Mouse (Mus musculus): ENCODE data around the gene Dusp27. TPM values are rescaled to one million over a fixed set of nuclear protein-coding genes. Genes with fewer than 3 reads are reported as not detected.
A peak's percentile ranks its signal among the peaks of the same experiment; 100 is the strongest.

Dusp27 gene
- total RNA-seq, 2 experiments from 2014 or later = 0.62 to 0.85 TPM

DNA sequence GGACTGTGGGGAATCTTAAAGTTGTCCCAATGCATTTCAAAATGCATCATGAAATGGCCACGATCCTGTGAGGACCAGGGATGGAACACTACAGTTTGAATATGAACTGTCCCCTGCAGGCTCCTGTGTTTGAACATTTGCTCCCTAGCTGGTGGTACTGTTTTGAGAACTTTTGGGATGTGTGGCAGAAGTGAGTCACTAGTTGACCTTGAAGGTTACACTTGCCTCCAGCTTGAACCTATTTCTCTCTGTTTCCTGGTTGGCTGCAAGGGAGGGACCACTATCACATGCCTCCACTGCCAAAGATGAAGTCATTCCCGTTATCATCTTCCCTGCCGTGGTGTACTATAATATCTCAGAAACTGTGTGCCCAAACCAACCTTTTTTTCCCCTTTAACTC is 12.7 kb downstream of the Dusp27 start:
- DNase-seq = no peak
- intact Hi-C loops (cut with DNase I) = no loop called here

DNA sequence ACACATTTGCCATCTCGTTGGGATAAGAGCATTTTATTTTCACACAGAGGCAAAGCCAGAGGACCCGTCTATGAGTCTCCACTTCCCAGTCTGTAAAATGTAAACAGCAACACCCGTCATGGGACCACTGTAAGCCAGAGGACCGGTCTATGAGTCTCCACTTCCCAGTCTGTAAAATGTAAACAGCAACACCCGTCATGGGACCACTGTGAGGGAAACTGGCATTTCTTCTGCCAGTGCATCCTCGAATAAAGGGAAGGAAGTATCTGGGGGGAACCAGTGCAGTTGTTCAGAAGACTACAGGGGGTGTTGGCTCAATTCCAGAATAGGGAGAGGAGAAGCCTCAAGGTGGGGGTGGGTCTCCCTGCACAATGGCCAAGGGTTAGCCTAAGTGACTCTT is 22.3 kb downstream of the Dusp27 start:
- intact Hi-C loops (cut with DNase I) = no loop called here
- no peak for DNase-seq

DNA sequence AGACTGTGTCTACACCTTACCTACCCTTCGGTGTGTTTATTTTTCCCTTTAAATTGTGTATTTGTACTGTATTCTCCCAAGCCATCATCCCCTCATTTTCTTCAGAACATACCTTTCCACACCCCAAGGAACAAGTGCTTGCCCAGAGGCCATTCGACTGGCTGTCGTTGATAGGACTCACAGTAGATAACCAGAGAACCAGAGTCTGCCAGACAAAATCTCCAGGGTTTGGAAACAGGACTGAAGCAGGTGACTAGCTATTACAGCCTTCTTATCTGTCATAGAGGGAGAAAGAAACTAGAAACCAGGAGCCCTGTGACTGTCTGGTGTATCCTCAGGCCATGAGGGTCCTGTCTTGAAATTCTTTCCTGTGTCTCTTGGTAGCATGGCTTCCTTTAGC is 22.9 kb downstream of the Dusp27 start:
- DNase-seq = no peak
- intact Hi-C loops (cut with DNase I) = no loop called here

DNA sequence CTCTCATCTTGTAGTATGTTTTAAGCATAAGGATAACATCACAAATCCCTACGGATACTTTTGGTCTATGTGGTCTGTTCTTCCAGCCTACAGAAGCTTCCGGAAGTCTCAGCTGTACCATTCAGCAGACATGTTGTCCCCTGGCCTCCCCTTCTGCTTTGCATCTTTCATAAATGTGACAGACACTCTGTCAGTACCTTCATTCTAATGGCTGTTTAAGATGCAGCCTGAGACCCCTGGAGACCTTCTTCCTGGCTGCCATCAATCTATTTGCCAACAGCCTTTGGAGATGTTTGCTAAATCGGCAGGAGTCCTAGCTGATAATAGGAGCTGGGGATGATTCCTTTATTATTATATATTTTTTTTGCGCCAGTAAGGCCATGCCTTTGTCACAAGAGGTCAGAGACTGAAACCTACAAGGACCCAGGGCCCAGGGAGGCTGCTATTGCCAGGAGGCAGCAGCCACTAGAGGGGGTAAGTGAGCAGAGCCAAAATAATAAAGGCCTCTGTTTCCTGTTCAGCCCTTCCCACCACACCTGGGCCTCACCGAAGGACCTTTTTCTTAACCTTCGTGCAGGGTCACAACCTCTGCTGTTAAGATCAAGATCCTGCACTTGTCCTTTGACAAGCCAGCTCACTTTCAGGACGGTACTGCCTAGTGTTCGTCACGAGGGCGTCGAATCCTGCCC is 24.7 kb downstream of the Dusp27 start:
- intact Hi-C loops (cut with DNase I) = no loop called here

DNA sequence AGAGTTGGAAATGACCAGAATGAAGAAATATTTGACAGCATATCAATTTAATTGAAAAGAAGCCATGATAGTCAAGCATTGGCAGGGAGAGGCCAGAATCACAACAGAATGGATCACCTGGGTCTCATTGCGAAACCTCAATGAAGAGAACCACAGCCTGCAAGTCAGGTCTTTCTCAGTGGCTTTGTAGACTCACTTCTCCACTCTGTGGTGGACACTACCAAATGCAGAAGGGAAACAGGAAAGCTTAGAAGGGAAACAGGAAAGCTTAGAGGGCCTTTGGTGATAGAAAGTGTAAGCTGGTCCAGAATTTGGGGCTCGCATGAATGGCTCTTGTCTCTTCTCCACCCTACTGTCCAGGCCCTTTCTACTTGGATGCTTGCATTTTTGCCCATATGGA is 29.6 kb downstream of the Dusp27 start:
- DNase-seq = no peak
- intact Hi-C loops (cut with DNase I) = no loop called here

More for the DNA sequence above, 24.7 kb downstream of the Dusp27 start:
- DNase-seq = no peak

DNA sequence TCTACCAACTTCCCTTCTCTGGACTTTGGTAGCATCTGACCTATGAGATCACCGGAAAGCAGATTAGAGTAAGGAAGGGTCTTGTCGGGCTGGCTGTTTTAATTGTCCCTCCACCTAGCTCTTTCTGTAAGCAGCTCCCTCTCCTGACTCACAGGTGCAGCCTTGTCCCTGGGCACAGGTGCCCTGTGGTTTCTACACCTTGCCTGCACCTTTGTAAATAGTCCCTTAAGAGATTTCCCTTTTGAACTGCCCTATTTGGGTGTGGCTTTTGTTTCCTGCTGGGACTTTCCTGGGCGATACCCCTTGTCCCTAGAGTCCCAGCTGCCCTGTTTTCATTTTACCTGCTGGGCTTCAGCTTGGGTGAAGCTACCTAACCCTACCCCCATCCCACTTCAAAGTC is 33.3 kb downstream of the Dusp27 start:
- no peak for DNase-seq
- intact Hi-C loops (cut with DNase I) = no loop called here

DNA sequence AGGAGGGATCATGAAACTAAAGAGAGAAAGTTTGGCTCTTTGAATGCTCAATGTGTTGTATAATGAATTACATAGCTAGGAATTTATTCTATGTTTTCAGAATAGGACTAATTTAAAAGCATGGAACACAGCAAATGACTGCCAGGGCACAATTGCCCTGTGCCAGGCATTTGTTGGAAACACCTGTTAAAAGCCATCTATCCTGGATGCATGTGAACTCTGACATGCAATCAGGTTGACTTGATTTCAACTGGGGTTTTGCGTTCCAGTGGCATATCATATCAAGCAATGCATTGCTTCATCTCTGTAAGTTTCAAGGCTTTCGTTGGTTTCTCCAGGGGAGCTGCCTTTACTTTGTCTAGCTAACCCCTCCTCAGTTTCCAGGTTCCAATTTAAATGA is 37.4 kb downstream of the Dusp27 start:
- intact Hi-C loops (cut with DNase I) = no loop called here
- no peak for DNase-seq

DNA sequence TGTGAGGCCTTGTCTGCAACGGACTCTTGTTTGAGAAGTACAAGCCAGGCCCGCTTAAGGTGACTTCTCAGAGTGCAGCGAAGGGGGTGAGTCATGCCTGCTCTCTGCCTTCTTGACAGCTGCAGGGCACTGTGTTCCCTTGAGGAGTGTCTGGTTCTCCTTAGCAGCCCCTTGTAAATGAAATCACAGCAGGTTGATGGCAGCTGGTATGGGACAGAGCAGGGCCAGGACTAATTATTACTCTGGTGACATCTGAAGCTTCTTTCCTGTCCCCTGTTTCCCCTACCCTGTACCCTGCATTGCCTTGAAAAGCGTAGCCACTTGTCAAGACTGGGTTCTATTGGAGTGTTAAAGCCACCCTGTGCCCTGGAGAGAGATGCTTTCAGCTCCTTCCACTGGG is 38.0 kb downstream of the Dusp27 start:
- intact Hi-C loops (cut with DNase I) = no loop called here

DNA sequence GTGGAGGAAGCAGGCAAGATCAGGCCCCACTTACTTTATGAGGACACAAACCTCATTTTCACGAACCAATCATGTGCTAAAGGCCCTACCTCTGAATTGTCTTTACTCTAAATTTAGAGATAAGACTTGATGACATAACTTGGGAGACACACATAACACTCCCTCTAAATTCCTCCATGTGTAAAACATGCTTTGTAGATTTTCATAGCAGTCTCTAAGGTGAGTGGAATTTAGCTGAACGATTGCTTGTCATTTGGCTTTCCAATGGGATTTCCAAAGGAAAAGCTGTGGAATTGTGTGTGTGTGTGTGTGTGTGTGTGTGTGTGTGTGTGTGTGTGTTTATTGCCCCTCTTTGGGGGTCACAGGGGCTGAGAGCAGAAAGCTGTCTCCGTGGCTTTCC is 38.4 kb downstream of the Dusp27 start:
- intact Hi-C loops (cut with DNase I) = no loop called here
- DNase-seq = no peak

More for the DNA sequence above, 38.0 kb downstream of the Dusp27 start:
- DNase-seq = no peak

DNA sequence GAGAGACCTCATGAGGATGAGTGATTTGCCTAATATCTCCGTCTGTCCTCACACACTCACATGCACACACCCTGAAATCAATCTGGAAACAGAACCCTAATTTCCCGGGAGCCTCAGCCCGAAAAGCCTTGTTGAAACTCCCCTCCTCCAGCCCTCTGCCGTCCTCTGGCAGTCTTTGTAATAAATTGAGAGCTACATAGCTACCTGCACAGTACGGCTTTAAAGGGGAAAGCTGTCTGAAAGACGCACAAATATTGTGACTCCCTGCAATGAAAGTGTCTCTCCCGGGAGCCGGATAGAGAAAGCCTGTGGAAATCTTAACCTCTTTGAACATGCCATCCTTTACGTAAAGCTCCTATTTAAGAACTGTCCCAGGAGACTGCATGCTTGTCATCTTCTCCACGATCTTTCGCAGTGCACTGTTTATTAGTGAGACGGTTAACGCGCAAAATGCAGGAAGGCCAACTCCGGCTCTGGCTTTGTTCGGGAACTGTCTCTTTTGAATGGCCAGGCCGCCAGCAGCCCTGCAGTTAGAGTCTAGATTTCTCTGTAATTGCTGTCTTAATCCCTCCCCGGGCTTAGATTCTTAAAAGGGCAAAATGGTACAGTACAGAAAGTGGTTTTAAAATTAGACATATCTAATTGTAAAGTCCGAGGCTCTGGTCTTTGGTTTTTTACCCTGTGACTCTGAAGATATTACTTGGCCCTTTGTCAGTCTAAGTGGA is 39.1 kb downstream of the Dusp27 start:
- no peak for DNase-seq
- intact Hi-C loops (cut with DNase I) = no loop called here

DNA sequence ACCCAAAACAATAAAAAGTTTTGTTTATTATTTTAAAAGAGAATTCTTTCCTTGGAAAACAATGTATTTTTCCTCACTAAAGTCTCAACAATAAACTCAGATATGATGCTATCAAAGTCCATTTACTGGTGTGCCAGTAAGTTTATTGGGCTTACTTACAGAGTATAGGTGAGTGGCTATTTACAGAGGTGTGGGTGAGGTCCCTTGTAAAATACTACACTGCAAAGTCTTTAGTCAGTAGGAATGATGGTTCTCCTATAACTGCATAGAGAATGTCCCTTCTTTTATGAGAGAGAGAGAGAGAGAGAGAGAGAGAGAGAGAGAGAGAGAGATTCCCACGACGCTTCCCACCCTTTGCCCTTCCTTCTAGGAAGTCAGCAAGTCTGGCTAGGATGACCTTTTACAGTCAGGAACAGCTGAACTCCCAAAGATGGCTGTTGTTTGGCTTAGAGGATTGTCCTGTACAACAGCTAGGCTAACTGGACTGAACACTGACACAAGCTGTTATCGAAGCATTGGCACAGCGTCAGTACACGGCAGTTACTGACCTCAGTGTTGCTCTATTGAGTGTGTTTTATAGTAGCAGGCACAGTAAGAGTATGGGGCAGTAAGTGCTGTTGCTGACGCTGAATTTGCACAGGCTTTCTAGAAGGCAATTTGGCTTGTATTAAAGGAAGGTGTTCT is 50.5 kb downstream of the Dusp27 start:
- no peak for DNase-seq
- intact Hi-C loops (cut with DNase I) = no loop called here

DNA sequence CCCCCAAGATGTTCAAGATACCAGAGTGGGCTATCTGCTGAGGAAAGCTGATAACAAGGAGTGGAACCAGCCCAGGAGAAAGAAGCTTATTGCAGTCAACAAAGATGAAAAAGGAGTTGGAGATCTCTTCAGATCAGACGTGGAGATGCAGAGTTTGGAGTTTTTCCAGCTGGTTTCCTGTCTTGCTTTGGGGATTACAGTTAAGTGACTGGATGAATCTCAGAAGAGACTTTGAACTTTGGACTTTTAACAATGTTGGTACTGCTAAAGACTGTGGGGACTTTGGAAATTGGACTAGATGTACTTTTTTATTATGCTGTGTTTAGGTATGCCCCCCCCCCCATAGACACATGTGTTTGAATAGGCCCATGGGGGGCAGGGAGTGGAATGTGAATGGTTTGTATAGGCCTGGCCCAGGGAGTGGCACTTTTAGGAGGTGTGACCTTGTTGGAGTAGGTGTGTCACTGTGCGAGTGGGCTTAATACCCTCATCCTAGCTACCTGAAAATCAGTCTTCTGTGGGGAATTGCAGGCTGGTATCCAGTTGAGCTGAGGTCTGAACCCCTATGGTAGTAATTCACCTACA is 59.8 kb downstream of the Dusp27 start:
- intact Hi-C loops (cut with DNase I) = no loop called here
- no peak for DNase-seq

DNA sequence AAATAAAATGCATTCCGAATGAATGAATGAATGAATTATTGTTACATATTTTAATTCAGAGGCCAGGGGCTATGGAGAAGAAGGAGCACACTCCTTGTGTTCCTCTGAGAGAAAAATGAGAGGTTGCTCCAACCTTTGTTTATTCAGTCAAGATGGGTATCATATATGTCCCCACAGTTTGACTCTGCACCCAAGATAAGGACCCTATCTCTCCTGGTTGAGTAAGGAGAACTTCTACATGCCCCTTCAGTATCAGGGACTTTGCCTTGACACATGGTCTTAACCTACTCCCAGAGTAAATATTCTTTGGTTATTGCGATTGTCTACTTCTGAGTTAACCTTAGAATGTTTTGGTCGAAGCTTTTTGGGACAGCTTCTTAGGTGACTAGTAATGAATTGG is 63.9 kb downstream of the Dusp27 start:
- intact Hi-C loops (cut with DNase I) = no loop called here
- DNase-seq = no peak

DNA sequence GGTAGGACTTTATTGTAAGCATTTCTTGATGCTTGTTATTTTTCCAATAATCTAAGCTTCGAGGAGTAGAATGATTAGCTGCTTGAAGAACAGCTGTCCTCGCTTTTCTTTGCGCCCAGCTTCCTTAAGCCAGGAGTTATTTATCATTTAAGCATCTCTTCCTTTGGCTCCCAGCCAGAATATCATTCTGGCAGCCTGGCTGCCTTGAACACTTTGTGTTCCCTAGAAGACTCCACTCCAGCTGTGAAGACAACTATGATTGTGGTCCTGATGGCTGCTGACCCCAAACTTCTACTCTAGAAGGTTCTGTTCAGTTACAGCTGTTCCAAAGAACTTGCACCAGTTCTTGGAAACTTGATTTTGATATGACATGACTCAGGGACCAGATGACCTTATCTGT is 66.2 kb downstream of the Dusp27 start:
- intact Hi-C loops (cut with DNase I) = no loop called here
- DNase-seq = no peak

DNA sequence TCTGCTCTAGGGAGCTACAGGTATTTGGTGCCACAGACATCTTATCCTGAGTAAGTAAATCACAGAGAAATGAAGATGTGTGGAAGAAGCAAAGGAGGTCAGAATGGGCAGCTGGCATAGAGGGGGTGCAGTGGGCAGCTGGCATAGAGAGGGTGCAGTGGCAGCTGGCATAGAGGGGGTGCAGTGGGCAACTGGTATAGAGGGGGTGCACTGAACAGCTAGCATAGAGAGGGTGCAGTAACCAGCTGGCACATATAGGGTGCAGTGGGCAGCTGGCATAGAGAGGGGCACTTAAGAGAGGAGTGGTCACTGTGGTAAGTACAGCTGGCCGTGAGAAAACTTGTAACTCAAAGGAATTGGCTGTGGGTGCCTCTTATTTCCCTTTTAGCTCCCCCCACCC is 67.3 kb downstream of the Dusp27 start:
- no peak for DNase-seq
- intact Hi-C loops (cut with DNase I) = no loop called here

DNA sequence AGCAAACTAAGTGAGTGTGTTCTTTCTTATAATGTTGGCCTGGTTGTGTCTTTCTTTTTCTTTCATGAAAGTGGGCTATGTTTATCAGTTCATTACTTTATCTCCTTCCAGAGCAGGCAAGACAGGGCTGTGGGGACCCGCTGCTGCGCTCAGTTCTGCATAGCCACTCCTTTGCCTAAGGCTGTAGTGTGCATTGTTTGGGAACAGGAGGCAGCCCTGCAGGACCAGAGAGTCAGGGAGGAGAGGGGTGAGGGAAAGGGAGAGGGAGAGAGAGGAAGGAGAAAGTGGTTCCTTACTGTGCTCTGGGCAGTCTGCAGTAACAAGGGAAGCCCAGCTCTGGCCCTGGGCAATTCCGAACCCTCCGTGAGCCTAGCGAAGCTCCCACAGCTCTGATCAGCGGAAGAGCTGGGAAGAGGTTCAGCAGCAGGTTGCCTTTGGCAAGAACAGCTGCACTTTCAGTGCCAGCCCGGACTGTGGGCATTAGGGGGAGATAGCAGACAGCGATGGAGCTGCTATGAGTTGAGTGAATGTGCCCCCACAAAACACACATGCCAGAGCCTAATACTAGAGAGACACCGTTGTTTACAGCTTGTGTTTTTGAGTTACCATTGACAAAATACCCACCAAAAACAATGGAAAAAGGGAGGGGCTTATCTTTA is 71.5 kb downstream of the Dusp27 start:
- DNase-seq = peak; percentile 40
- intact Hi-C loops (cut with DNase I) = no loop called here

DNA sequence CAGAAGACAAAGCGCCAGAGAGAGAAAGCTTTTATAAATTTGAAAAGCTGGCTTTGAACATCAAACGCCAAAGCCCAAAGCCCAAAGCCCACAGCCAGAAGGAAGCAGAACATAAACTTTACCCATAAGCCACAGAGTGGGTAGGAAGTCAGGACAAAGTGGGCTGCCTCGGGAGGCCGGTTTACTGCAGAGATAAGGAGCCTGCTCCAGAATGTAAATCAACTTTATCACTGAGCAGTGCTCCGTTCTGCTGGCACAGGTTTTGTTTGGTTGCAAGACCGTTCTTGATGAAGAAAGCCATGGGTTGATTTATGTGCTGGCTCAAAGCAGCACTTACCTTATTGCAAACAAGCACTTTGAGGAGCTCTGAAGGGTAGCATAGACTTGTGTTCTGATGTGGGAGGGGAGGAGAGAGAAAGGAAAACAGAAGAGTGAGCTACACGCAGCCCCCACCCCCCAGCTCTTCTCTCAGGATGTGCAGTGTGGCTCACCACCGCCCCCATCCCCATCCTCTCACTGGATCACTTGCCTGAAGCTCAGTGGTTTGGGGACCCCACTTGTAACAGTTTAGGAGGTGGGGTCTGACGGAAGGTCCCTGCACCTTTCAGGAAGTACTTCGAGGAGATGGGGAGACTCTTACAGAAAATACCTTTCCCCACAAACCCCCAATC is 74.3 kb downstream of the Dusp27 start:
- no peak for DNase-seq
- intact Hi-C loops (cut with DNase I) = no loop called here

DNA sequence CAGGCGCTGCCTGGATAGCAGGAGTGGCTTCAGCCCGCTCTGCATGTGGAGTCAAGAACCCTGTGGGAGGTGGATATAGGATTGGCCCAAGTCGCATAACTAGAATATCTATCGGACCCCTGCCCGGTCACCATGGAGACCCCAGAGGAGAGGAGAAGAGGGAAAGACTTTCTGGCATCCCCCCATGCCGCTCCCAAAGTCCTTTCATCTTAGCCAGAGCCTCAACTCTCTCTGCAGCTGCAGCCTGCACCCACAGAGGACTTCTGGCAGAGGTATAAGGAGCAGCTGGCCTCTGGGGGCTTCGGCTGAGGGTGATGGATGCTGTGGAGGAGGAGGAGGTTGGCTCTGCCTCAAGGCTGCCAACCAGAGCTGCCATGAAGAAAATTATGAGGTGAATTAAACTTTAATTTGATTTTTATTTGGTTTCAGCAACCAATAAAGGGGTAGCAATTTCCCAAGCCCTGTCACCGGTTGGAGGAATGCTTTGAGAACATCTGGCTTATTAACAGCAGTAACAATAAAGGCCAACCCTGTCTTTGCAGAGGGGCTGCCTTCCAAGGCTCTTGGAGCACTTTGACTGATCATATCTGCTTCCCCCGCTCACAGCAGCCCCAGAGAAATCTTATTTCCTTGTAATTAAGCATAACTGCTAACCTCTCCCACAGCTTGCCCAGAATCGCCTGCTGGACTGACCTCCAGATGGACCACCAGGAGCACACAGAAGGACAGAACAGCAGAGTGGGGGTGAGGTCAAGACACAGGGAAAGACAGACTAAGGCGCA is 78.5 kb downstream of the Dusp27 start:
- DNase-seq = peak; percentile 68
- intact Hi-C loops (cut with DNase I) = no loop called here

DNA sequence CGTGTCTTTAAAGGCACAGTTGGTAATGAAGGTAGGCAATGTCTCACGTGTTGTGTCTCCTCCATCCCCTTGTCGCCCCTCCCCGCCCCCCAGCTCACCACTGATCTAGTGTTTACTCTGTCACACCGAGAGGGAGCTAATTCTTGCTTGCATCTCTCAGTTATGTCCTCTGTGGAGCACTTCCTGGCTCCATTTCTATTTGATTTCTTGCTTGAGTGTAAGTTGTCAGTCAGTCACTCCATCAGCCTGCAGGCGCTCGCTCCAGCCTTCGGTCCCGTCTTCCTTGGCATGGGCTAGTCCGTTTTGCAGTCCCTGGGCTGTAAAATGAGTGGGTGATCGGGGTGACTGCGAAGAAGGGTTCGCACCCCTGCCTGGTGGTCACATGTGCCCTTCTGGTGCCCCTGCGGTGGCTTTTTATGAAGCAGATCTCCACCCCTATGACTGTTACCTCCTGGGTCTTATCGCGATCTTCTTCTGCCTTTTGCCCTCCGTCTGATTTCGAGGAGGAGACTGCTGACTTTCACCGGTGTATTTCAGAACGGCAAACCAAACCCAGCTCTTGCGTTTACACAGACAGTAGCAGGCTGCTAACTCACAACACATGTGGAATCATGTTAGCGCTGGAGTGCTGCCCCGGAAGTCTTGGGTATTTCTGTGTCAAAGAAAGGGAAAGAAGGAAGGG is 79.4 kb downstream of the Dusp27 start:
- DNase-seq = no peak
- intact Hi-C loops (cut with DNase I) = no loop called here
